Mouse (Mus musculus) right cerebral cortex, adult 18-20 months (tissue): ENCODE data around the gene Snx12.

Experiments used
- DNase-seq: peaks from one replicate; pipeline ENCODE4 v3.0.0; 2022; ENCODE audit warnings: mixed read lengths

The Snx12 gene

GRCm38 (mm10) chrX:101221834-101222795 lies at the start of gene Snx12:
Gene Snx12 (minus strand): TSS chrX:101222563.
- DNase-seq = peak; percentile 88

GRCm38 (mm10) chrX:101268755-101269124 lies 46.4 kb upstream of the Snx12 start, which contains the start of gene Gm20489:
Gene Gm20489 (minus strand): TSS chrX:101269023.
- no peak for DNase-seq

GRCm38 (mm10) chrX:101268025-101268754 lies 45.8 kb upstream of the Snx12 start, which contains the start of gene Il2rg:
Gene Il2rg (minus strand): TSS chrX:101268255.
- DNase-seq = no peak

- no peak for DNase-seq
Observed at GRCm38 (mm10) chrX:101266631-101267030, 44.3 kb upstream of the Snx12 start.

- no peak for DNase-seq
Observed at GRCm38 (mm10) chrX:101263892-101264291, 41.5 kb upstream of the Snx12 start, which contains the start of gene Gm614. Gene Gm614 (minus strand): TSS chrX:101263992.

GRCm38 (mm10) chrX:101260441-101261325 lies 38.3 kb upstream of the Snx12 start:
- DNase-seq = no peak

- no peak for DNase-seq
Observed at GRCm38 (mm10) chrX:101256603-101257002, 34.2 kb upstream of the Snx12 start.

- no peak for DNase-seq
Observed at GRCm38 (mm10) chrX:101254740-101255139, 32.4 kb upstream of the Snx12 start.

- DNase-seq = peak; percentile 89
Observed at GRCm38 (mm10) chrX:101253952-101254729, 31.8 kb upstream of the Snx12 start, which contains the start of gene Foxo4. Gene Foxo4 (plus strand): TSS chrX:101254528.

- DNase-seq = no peak
Observed at GRCm38 (mm10) chrX:101245011-101245410, 22.6 kb upstream of the Snx12 start.

GRCm38 (mm10) chrX:101222796-101223162 lies 416 bp upstream of the Snx12 start:
- DNase-seq = no peak

- no peak for DNase-seq
Observed at GRCm38 (mm10) chrX:101189285-101189684, 33.1 kb downstream of the Snx12 start.

GRCm38 (mm10) chrX:101187647-101188046 lies 34.7 kb downstream of the Snx12 start:
- DNase-seq = no peak

GRCm38 (mm10) chrX:101173388-101173787 lies 49.0 kb downstream of the Snx12 start:
- DNase-seq = no peak

GRCm38 (mm10) chrX:101168425-101168824 lies 53.9 kb downstream of the Snx12 start:
- no peak for DNase-seq

- DNase-seq = no peak
Observed at GRCm38 (mm10) chrX:101163739-101164138, 58.6 kb downstream of the Snx12 start.

GRCm38 (mm10) chrX:101163278-101163677 lies 59.1 kb downstream of the Snx12 start:
- DNase-seq = no peak

GRCm38 (mm10) chrX:101162532-101162931 lies 59.8 kb downstream of the Snx12 start:
- DNase-seq = no peak

- no peak for DNase-seq
Observed at GRCm38 (mm10) chrX:101157488-101157887, 64.9 kb downstream of the Snx12 start.

- no peak for DNase-seq
Observed at GRCm38 (mm10) chrX:101156369-101156768, 66.0 kb downstream of the Snx12 start.

GRCm38 (mm10) chrX:101147506-101147905 lies 74.9 kb downstream of the Snx12 start:
- no peak for DNase-seq
